Mouse (Mus musculus) liver, adult 2 months (tissue): ENCODE data around the gene Ccnk. TPM values are rescaled to one million over a fixed set of nuclear protein-coding genes. Genes with fewer than 3 reads are reported as not detected.

Experiments used
- DNase-seq: peaks from one replicate; pipeline ENCODE4 v3.0.0-alpha.2; 2011; ENCODE audit warnings: low read depth, low spot score; ENCODE audit errors: extremely low read depth
- H3K27ac ChIP-seq: fragments of 200-500 bp; replicated peaks from 2 replicates; pipeline ENCODE4 v1.5.1; 2012; ENCODE audit warnings: low read depth, mild to moderate bottlenecking, control low read depth, inconsistent platforms, low read length; ENCODE audit not compliant: insufficient read depth
- H3K27me3 ChIP-seq: fragments of 200-500 bp; 2 replicates; pipeline ENCODE4 v1.6.1; 2012; ENCODE audit warnings: mild to moderate bottlenecking, moderate library complexity, low read length, inconsistent platforms; ENCODE audit not compliant: control insufficient read depth, insufficient read depth
- H3K36me3 ChIP-seq: fragments of 200-500 bp; 2 replicates; pipeline ENCODE4 v1.6.1; 2012; ENCODE audit warnings: low read length, inconsistent platforms; ENCODE audit not compliant: control insufficient read depth, insufficient read depth
- H3K4me1 ChIP-seq: fragments of 200-500 bp; 2 replicates; pipeline ENCODE4 v1.6.1; 2011; ENCODE audit warnings: low read length; ENCODE audit not compliant: control insufficient read depth, insufficient read depth
- H3K4me3 ChIP-seq: fragments of 200-500 bp; 2 replicates; pipeline ENCODE4 v1.5.1; 2011; ENCODE audit warnings: low read depth, mild to moderate bottlenecking, control low read depth, low read length, moderate library complexity; ENCODE audit not compliant: insufficient read depth
- H3K79me2 ChIP-seq: fragments of 200-500 bp; 2 replicates; pipeline ENCODE4 v1.6.1; 2012; ENCODE audit warnings: inconsistent platforms, mild to moderate bottlenecking, low read length, moderate library complexity; ENCODE audit not compliant: control insufficient read depth, insufficient read depth
- H3K9ac ChIP-seq: fragments of 200-500 bp; 2 replicates; pipeline ENCODE4 v1.6.1; 2012; ENCODE audit warnings: low read depth, mild to moderate bottlenecking, control low read depth, inconsistent platforms, low read length
- CTCF ChIP-seq: fragments of 200-500 bp; IDR thresholded peaks from 2 replicates; pipeline ENCODE4 v1.5.1; 2011; ENCODE audit warnings: low read depth, low read length, control low read depth
- POLR2A ChIP-seq: fragments of 200-500 bp; IDR thresholded peaks from 2 replicates; pipeline ENCODE4 v1.6.1; 2011; ENCODE audit warnings: low read length, control low read depth; ENCODE audit not compliant: insufficient read depth; ENCODE audit errors: extremely low read depth
- WGBS: fragments of 180-500 bp; shearing (Covaris S2); methylation state at CpG from one replicate; pipeline ENCODE4 v1.1.7; 2018; 5-methylcytosine and 5-hydroxymethylcytosine counted together
- polyA plus RNA-seq: library from polyadenylated mRNA; depleted of rRNA; stranded (reverse); fragments of >200 nt; gene quantifications from 2 replicates; pipeline ENCODE4 v1.2.3, GENCODE M21; 2012; rRNA removed
- total RNA-seq: library from RNA; depleted of rRNA; stranded (reverse); fragments of >200 nt; gene quantifications from 2 replicates; pipeline ENCODE4 v1.2.3, GENCODE M21; 2014; rRNA removed

Gene Ccnk
- total and polyA plus RNA-seq, 2 experiments = 4.1 to 8.5 TPM

GRCm38 (mm10) chr12:108246759-108247500 is 67.6 kb downstream of the Ccnk start:
- H3K27me3 ChIP-seq = no peaks in the 10 kb centered on the region
- peaks cover 33% of the 10 kb centered on the region for H3K4me1 ChIP-seq
- peaks cover 42% of the 10 kb centered on the region for H3K79me2 ChIP-seq
- no peak for DNase-seq
- H3K27ac ChIP-seq = no peak overlapping the region
- TF ChIP-seq POLR2A (no peak), CTCF (no peak)
- 87% methylated on average over 10 of the region's 10 CpGs for WGBS
- H3K36me3 ChIP-seq = no peaks in the 10 kb centered on the region
- H3K4me3 ChIP-seq = no peak overlapping the region
- H3K9ac ChIP-seq = no peak overlapping the region

- Histone ChIP-seq H3K9ac (no peak overlapping the region), H3K27ac (peak overlapping the region; percentile 28; the same call in 1 of the 2 replicates), H3K79me2 (peaks cover 43% of the 10 kb centered on the region), H3K27me3 (no peaks in the 10 kb centered on the region), H3K4me1 (peaks cover 40% of the 10 kb centered on the region), H3K4me3 (no peak overlapping the region), H3K36me3 (no peaks in the 10 kb centered on the region)
- no peak for TF ChIP-seq CTCF
- no peak for TF ChIP-seq POLR2A
- DNase-seq = no peak
- whole genome bisulfite sequencing = 62% methylated on average over 8 of the region's 8 CpGs
These were observed 69.6 kb downstream of the Ccnk start for GRCm38 (mm10) chr12:108249019-108249418.

GRCm38 (mm10) chr12:108249522-108249921 is 70.1 kb downstream of the Ccnk start:
- Histone ChIP-seq H3K4me3 (peak overlapping the region; percentile 25; the same call in 1 of the 2 replicates), H3K27ac (peak overlapping the region; percentile 28; the same call in 1 of the 2 replicates)
- WGBS = 13% methylated on average over 10 of the region's 10 CpGs

GRCm38 (mm10) chr12:108251034-108251792 is 71.8 kb downstream of the Ccnk start:
- no peak overlapping the region for H3K9ac ChIP-seq
- H3K4me3 ChIP-seq = no peak overlapping the region
- no peaks in the 10 kb centered on the region for H3K27me3 ChIP-seq
- WGBS = 79% methylated on average over 31 of the region's 31 CpGs
- peaks cover 32% of the 10 kb centered on the region for H3K4me1 ChIP-seq
- TF ChIP-seq CTCF (no peak), POLR2A (no peak)
- peaks cover 34% of the 10 kb centered on the region; the same call in 1 of the 2 replicates for H3K79me2 ChIP-seq
- H3K36me3 ChIP-seq = no peaks in the 10 kb centered on the region
- H3K27ac ChIP-seq = no peak overlapping the region
- DNase-seq = no peak

More at GRCm38 (mm10) chr12:108249522-108249921, 70.1 kb downstream of the Ccnk start:
- peaks cover 35% of the 10 kb centered on the region for H3K4me1 ChIP-seq
- no peaks in the 10 kb centered on the region for H3K27me3 ChIP-seq
- H3K79me2 ChIP-seq = peaks cover 40% of the 10 kb centered on the region; the same call in 1 of the 2 replicates
- H3K9ac ChIP-seq = no peak overlapping the region
- peak; percentile 94 for DNase-seq
- no peaks in the 10 kb centered on the region for H3K36me3 ChIP-seq
- no peak for TF ChIP-seq CTCF
- TF ChIP-seq POLR2A = no peak

- peaks cover 38% of the 10 kb centered on the region for H3K4me1 ChIP-seq
- H3K27ac ChIP-seq = no peak overlapping the region
- no peaks in the 10 kb centered on the region for H3K27me3 ChIP-seq
- DNase-seq = peak; percentile 49
- no peaks in the 10 kb centered on the region for H3K36me3 ChIP-seq
- peaks cover 35% of the 10 kb centered on the region; the same call in 1 of the 2 replicates for H3K79me2 ChIP-seq
- H3K9ac ChIP-seq = no peak overlapping the region
- H3K4me3 ChIP-seq = no peak overlapping the region
- 37% methylated on average over 15 of the region's 15 CpGs for WGBS
- TF ChIP-seq CTCF = no peak
- TF ChIP-seq POLR2A = no peak
These were observed 72.6 kb downstream of the Ccnk start for GRCm38 (mm10) chr12:108251825-108252542.

Other genes starting within 250 kb of the Ccnk start
- 0.13 and 0.18 TPM in 2 replicates for gene Bcl11b, start 176.0 kb upstream of the Ccnk start, total RNA-seq
- 0.19 and 0.39 TPM in 2 replicates for gene Bcl11b, start 176.0 kb upstream of the Ccnk start, polyA plus RNA-seq
- gene Setd3, start 265 bp upstream of the Ccnk start, total RNA-seq = 60.9 and 70.4 TPM in 2 replicates
- 17.6 and 19.3 TPM in 2 replicates for gene Setd3, start 265 bp upstream of the Ccnk start, polyA plus RNA-seq
- gene Ccdc85c, start 95.8 kb downstream of the Ccnk start, total RNA-seq = 4.1 and 7.1 TPM in 2 replicates
- 15.2 and 18.6 TPM in 2 replicates for gene Ccdc85c, start 95.8 kb downstream of the Ccnk start, polyA plus RNA-seq
- 0.20 and 0.55 TPM in 2 replicates for gene Hhipl1, start 126.7 kb downstream of the Ccnk start, total RNA-seq
- 0.37 and 0.50 TPM in 2 replicates for gene Hhipl1, start 126.7 kb downstream of the Ccnk start, polyA plus RNA-seq
- 0.81 and 0.83 TPM in 2 replicates for gene Cyp46a1, start 154.8 kb downstream of the Ccnk start, total RNA-seq
- gene Cyp46a1, start 154.8 kb downstream of the Ccnk start, polyA plus RNA-seq = 2.5 and 3.0 TPM in 2 replicates
- 2.6 and 2.9 TPM in 2 replicates for gene Eml1, start 191.4 kb downstream of the Ccnk start, total RNA-seq
- 1.3 and 2.0 TPM in 2 replicates for gene Eml1, start 191.4 kb downstream of the Ccnk start, polyA plus RNA-seq